Mouse (Mus musculus): Measurements from ENCODE around the gene Sct.

Sct gene

DNA sequence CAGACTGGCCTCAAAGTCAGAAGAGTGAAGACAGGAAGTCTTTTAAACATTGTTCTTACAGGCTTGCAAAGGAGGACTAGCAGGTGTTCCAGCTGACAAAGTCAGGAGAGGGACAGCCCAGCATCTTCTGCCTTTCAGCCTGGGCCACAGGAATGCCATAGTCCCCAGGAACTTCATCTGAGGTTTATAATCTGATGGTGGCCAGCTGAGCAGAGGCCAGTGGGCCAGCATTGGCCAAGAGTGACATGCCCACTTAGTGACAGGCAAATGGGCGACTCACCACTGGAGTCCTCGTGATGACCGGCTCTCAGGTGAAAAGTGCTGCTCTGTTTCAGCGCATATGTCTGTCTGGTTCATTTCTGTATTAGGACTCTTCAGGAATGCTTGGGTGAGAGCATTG, 48.4 kb downstream of the Sct start:
- no peak for DNase-seq (ENCODE audit: low read depth, low spot score)

DNA sequence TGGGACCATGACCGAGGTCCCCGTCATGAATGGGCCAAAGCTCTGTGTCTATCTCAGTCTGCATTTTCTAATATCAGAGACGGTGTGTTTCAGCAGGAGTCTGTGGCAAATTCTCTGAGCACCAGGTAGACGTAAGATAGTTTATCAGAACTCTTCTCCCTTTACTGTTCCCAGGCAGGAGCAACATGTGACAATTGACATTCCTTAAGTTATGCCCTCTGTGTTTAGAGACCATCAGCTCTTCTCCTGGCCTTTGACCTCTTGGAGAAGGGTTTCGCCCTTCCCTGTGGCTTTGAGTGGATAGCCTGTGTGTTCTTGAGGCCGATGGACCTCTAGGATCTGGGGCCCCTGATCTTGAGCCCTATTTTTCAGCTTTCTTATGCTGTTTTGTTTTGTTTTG, 49.2 kb downstream of the Sct start:
- no peak for DNase-seq (ENCODE audit: low read depth, low spot score)

Measured in WW6 (cell line).